Mouse (Mus musculus): Measurements from ENCODE around the gene Ly6g5b.

Gene Ly6g5b

DNA sequence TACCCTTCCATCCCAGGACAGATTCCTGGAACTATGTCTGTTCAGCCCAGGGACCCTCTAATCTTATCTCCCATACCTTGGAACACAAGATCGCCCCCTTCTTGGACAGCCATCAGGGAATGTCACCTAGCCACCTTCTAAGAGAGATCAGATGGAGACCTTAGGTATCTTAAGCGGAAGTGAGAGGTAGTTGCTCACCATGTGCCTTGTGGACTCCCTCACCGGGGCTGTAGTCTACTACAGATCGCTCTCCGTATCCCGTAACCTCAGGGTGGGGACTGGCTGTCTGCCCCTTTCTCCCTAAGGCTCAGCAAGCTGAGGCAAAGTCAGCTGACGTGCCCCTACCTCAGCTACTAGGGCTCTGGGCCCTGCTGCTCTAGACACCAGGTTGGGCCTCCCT is 11.1 kb downstream of the Ly6g5b start:
- no peak for DNase-seq

- DNase-seq: peak; percentile 79 to 90
These were observed 12.0 kb downstream of the Ly6g5b start for GRCm38 (mm10) chr17:35103221-35103690.

DNA sequence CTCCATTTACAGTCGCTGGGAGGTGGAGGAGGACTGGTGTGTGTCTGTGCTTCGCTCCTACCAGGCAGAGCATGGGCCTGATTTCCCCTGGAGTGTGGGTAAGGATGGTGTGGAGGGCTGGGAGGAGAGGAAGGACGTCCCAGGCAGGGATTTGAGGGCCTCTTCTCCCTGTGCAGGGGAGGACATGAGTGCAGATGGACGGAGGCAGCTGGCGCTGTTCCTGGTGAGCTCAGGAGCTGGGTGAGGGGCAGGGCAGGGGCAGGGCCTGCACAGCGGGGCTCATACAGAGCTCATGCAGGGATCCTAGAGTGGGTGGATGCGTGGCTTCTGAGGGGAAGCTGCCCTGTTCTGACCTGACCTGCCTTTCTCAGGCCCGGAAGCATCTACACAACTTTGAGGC is 12.9 kb downstream of the Ly6g5b start:
- DNase-seq: no peak

DNA sequence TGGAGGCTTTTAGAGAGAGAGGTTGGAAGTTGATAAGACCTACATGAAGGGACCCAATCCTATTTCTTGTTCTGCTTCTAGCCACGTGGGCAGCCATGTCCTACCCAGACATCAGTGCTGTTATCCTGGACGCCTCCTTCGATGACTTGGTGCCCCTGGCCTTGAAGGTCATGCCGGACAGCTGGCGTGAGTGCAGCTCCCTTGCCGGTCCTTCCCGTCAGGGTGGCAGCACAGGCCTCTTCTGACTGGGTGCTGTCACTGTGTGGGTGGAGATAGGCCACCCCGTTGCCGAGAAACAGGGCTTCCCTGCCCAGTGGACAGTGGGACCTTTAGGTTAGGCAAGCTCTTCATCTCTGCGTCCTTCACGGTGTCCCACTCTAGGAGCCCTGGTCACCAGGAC is 14.1 kb downstream of the Ly6g5b start:
- DNase-seq: no peak

DNA sequence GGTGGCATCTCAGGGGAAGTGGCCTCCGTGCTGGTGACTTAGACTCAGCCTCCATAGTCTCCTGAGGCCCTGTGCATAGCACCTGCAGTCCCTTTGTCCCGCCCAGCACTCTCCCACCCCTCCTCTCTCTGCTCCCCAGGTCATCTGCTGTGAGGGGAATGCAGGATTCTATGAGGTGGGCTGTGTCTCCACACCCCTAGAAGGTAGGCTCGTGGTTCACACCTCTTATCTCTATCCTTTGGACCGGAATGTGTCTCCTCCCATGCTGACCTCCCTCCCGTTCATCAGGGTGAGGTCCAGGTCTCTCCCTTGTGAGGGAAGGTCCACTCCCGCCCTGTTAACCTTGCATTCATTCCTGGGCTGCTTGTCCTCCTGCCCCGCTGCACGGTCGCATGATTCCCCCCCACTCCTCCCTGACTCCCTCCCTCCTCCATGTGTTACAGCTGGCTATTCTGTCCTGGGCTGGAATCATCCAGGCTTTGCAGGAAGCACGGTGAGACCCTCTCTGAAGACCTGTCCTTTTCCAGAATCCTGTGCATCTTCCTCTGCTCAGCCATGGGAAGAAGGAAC is 14.9 kb downstream of the Ly6g5b start:
- peak in 1 of 2 experiments; percentile 76 for DNase-seq

GRCm38 (mm10) chr17:35097164-35097655 is 18.0 kb downstream of the Ly6g5b start:
- peak; percentile 42 to 53 for DNase-seq

DNA sequence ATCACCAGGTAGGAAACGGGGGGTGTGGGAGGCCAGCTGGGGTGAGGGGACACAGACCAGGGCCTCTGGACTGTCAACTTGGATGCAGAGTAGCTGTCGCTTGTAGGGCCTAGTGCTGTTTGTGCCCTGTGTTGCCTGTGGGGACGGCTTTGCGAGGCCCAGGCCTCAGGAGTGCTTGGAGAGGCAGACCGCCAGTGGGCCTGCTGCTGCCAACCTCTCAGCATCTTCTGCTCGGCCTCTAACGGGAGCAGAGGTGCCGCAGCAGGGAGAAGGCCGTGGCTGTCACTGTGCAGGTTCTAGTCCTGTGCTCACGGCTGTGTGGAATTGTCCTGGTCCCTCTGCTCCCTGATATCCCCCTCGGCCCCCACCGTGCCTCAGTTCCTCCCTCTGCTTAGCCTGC is 18.6 kb downstream of the Ly6g5b start:
- no peak for DNase-seq

DNA sequence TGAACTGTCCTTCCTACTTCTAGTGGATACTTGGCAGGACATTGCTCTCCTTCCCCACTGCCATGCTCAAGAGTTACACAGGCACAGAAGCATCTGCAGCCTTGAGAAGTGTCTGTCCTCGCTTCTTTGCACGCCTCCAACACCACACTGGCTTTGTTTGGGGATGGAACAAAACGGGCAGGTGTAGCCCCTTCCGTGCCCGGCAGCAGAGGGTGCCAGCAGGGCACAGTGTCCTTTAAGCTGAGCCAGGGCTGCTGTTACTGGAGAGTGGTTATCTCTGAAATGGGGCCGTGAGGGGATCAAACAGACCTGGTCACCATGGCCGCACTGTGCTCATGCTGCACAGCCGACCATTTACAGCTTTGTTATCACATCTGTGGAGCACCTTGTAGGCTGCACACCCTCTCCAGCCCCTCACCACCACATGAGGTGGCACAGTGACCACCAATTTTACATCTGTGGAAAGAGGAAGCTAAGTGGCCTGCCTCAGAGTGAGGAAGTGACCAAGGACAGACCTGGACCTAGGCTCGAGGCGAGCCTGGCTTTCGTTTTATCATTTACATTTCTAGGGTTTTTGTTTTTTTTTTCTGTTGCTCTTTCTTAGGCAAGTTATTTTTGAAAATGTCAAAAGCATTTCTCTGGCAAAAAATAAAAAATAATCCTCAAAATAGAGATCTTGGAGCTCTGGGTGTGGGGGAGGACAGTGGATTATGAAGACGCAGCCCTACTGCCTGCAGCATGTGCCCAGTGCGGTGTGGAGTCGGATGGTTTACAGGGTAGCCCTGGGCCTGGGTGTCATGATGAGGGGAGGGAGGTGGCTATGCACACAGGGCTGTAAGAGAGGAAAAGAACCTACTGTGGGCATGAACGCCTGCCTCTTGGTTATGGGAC is 20.5 kb downstream of the Ly6g5b start:
- no peak for DNase-seq

DNA sequence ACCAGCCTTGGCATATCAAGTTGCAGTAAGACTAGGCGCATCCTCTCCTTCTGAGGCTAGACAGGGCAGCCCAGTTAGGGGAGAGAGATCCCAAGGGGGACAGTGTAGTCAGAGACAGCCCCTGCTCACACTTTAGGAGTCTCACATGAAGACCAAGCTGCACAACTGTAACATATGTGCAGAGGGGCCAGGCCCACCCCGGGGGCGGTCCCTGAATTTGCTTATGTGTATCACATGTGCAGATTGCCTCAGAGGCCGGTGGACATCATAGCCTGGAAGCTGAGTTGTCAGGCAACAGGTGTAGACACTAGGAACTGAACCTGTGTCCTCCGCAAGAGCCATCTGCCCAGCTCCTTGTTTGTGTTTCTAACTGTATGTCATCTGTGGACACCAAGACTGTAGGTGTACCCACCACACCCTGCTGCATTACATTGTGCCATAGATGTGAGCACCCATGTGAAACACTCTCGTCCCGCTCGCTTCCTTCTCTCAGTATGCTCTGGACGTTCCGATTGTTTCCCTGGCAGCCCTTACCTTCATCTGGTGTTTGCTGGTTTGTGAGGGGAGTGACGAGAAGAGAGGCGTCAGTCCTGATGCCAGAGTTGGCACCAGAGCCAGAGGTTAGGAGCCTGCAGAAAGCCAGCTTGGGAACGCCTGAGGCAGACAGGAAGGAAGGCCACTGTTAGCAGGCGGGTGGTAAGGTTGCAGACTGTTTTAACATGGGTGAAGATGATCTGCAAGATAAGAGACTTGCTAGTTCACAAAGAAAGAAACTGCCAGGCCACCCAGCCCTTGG is 22.6 kb downstream of the Ly6g5b start:
- no peak for DNase-seq

DNA sequence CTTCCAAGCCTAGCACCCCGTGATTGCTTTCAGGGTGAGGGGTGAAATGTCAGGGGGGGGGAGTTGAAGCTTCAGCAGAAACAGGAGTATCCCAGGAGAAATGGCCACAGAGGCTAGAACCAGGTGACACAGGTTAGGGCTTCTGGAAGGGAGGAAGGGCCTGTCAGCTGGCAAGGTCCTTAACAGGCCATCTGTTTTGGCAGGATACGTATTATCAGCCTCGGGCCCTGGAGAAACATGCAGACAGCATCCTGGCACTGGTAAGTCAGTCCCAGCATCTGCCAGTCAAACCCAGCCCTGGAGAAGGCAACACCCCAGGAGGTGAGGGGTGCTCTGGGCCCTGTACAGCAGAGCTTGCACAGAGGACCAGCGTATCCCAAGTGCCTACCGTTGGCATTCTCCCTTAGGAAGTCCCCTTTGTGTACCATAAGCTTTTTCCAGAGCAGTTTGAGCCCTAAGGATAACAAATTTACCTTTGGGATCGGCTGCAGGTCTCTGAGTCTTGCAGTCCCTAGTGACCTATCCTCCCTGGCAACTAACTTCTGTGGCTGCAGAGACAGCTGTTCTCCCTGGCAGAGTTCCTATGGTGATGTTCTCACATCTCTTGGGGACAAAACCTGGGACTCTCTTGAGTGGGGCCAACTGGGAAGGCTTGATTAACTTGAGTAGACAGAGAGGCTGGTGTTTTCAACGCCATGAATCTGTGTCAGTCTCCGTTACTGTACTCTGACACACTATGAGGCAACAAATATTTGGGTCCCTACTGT is 24.9 kb downstream of the Ly6g5b start:
- DNase-seq: no peak

- peak; percentile 95 to 98 for DNase-seq
These were observed 26.2 kb downstream of the Ly6g5b start, which contains the start of gene Abhd16a for GRCm38 (mm10) chr17:35088825-35089644. Gene Abhd16a (plus strand): TSS chr17:35089263.

GRCm38 (mm10) chr17:35088151-35088550 is 27.1 kb downstream of the Ly6g5b start:
- no peak for DNase-seq

DNA sequence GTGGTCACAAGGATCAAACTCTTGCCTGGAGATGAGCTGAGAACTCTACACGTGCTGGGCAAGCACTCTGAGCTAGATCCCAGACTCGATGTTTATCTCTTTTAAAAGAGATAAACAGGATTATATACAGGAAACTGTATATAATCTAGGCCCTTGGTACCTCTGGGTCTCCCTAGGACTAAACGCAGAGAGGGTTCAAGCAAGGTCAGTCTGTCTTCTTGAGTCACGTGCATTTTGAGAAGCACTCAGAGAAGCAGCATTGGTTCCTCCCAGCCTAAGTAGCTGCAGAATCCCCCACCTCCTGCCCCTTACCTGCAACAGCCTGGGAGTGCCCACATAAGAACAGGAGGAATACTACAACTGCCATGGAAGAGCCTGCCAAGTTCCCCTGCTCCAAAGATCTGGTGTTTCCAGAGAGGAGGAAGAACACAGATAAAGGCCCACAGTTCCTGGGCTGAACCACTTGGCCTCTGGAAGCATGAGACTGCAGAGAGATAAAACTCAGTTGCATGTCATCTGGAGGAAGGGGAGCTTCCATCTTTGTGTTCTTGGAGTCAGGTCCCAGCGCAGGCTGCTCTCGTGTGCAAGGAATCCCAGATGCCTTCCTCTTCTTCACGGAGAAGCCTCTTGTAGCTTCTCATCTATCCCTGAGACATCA is 29.9 kb downstream of the Ly6g5b start, which contains the start of gene Ly6g6f:
Gene Ly6g6f (minus strand): TSS at position 403 of the 658 bp plus-strand sequence.
- DNase-seq: no peak

GRCm38 (mm10) chr17:35083929-35084497 is 31.2 kb downstream of the Ly6g5b start:
- DNase-seq: no peak

- no peak for DNase-seq
These were observed 32.2 kb downstream of the Ly6g5b start for GRCm38 (mm10) chr17:35082841-35083576.

GRCm38 (mm10) chr17:35080710-35081109 is 34.5 kb downstream of the Ly6g5b start:
- DNase-seq: no peak

- no peak for DNase-seq
These were observed 35.0 kb downstream of the Ly6g5b start for GRCm38 (mm10) chr17:35080248-35080647.

DNA sequence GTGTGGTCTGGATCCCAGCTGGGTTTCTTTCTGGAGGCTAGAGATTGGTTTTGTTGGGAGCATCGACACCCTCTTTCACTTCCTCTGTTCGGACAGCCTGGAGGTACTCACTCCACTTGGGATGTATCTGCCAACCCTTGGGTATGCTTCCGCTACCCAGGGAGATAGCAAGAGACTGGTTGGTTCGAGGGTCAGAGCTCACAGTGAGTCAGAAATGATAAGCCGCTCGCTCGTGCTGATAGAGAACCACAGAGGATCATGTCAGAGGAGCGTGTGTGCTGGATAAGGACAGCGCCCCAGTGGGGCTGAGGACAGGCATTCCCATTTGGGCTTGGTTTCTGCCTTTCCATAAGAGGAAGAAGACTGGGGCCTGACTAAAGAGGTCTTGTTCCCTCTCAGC is 35.5 kb downstream of the Ly6g5b start:
- no peak for DNase-seq

GRCm38 (mm10) chr17:35077786-35078233 is 37.4 kb downstream of the Ly6g5b start, which contains the start of gene Ly6g6d:
Gene Ly6g6d (minus strand): TSS chr17:35078065.
- DNase-seq: peak; percentile 73 to 87

Measured in kidney, postnatal 25 days (tissue).